Mouse (Mus musculus) embryonic fibroblast, embryonic 13.5 days (primary cell): ENCODE results near the gene C2cd5.

Experiments used
- CTCF ChIP-seq: IDR thresholded peaks from 2 replicates; pipeline ENCODE4 v1.5.1; 2011; ENCODE audit warnings: mild to moderate bottlenecking, control low read depth, low read length, moderate library complexity, borderline replicate concordance; ENCODE audit not compliant: insufficient read depth
- POLR2A ChIP-seq: IDR thresholded peaks from 2 replicates; pipeline ENCODE4 v1.6.1; 2011; ENCODE audit warnings: low read depth, mild to moderate bottlenecking, control low read depth, low read length, moderate library complexity

- TF ChIP-seq CTCF = no peak
- no peak for TF ChIP-seq POLR2A
Measured at GRCm38 (mm10) chr6:142991391-142992059, 108.4 kb downstream of the C2cd5 start.
